Mouse (Mus musculus): ENCODE data around the gene Snrk. TPM values are rescaled to one million over a fixed set of nuclear protein-coding genes. Genes with fewer than 3 reads are reported as not detected.
"Not testable (repeated sequence)": the region's sequence is repeated elsewhere in the genome, so short reads cannot be mapped to it uniquely, and the experiment has no call there.

Snrk gene
- polyA plus RNA-seq, 1 experiment from 2014 or later: 84.7 TPM

- ATAC-seq (replicated peaks): no peak
- 96% methylated on average over 9 of the region's 9 CpGs for WGBS
- no peaks in the 10 kb centered on the region for H3K4me1 ChIP-seq
Observed at GRCm38 (mm10) chr9:122149997-122150826, 33.1 kb downstream of the Snrk start.

GRCm38 (mm10) chr9:122152063-122152462 lies 35.0 kb downstream of the Snrk start:
- Histone ChIP-seq H3K27me3 (no peaks in the 10 kb centered on the region), H3K36me3 (peaks cover under 1% of the 10 kb centered on the region; the same call in 1 of the 2 replicates), H3K4me3 (no peak overlapping the region), H3K27ac (replicated peaks) (no peak overlapping the region), H3K9me3 (no peaks in the 10 kb centered on the region), H3K9ac (replicated peaks) (no peak overlapping the region), H3K4me1 (no peaks in the 10 kb centered on the region), H3K4me2 (replicated peaks) (no peak overlapping the region)
- WGBS: 92% methylated on average over 4 of the region's 4 CpGs
- ATAC-seq (replicated peaks): no peak

More at GRCm38 (mm10) chr9:122149997-122150826, 33.1 kb downstream of the Snrk start:
- Histone ChIP-seq H3K9me3 (no peaks in the 10 kb centered on the region), H3K4me3 (no peak overlapping the region), H3K9ac (replicated peaks) (no peak overlapping the region), H3K27me3 (no peaks in the 10 kb centered on the region), H3K27ac (replicated peaks) (no peak overlapping the region), H3K4me2 (replicated peaks) (no peak overlapping the region), H3K36me3 (peaks cover 1% of the 10 kb centered on the region; the same call in 1 of the 2 replicates)

- H3K4me2 ChIP-seq (replicated peaks): no peak overlapping the region
- ATAC-seq (replicated peaks): no peak
Observed at GRCm38 (mm10) chr9:122152501-122152900, 35.4 kb downstream of the Snrk start.

GRCm38 (mm10) chr9:122153436-122153835 lies 36.4 kb downstream of the Snrk start:
- no peak overlapping the region for H3K4me2 ChIP-seq (replicated peaks)
- H3K27me3 ChIP-seq: no peaks in the 10 kb centered on the region
- H3K4me1 ChIP-seq: no peaks in the 10 kb centered on the region
- H3K4me3 ChIP-seq: no peak overlapping the region
- H3K36me3 ChIP-seq: peaks cover 14% of the 10 kb centered on the region; the same call in 1 of the 2 replicates
- H3K9me3 ChIP-seq: no peaks in the 10 kb centered on the region
- no peak overlapping the region for H3K27ac ChIP-seq (replicated peaks)
- 87% methylated on average over 3 of the region's 3 CpGs for WGBS
- no peak for ATAC-seq (replicated peaks)
- H3K9ac ChIP-seq (replicated peaks): no peak overlapping the region

More at GRCm38 (mm10) chr9:122152501-122152900, 35.4 kb downstream of the Snrk start:
- Histone ChIP-seq H3K9ac (replicated peaks) (no peak overlapping the region), H3K36me3 (peaks cover 5% of the 10 kb centered on the region; the same call in 1 of the 2 replicates), H3K27me3 (no peaks in the 10 kb centered on the region), H3K9me3 (no peaks in the 10 kb centered on the region), H3K27ac (replicated peaks) (no peak overlapping the region), H3K4me1 (no peaks in the 10 kb centered on the region), H3K4me3 (no peak overlapping the region)
- 91% methylated on average over 1 of the region's 1 CpGs for WGBS

GRCm38 (mm10) chr9:122155193-122155592 lies 38.1 kb downstream of the Snrk start:
- no peak for ATAC-seq (replicated peaks)
- no peaks in the 10 kb centered on the region for H3K27me3 ChIP-seq
- no peak overlapping the region for H3K27ac ChIP-seq (replicated peaks)
- H3K36me3 ChIP-seq: peaks cover 15% of the 10 kb centered on the region; the same call in 1 of the 2 replicates
- 100% methylated on average over 1 of the region's 1 CpGs for WGBS
- H3K9ac ChIP-seq (replicated peaks): no peak overlapping the region
- H3K4me3 ChIP-seq: no peak overlapping the region
- no peaks in the 10 kb centered on the region for H3K9me3 ChIP-seq
- H3K4me1 ChIP-seq: no peaks in the 10 kb centered on the region
- no peak overlapping the region for H3K4me2 ChIP-seq (replicated peaks)

GRCm38 (mm10) chr9:122156389-122157078 lies 39.5 kb downstream of the Snrk start:
- Histone ChIP-seq H3K27me3 (no peaks in the 10 kb centered on the region), H3K4me2 (replicated peaks) (no peak overlapping the region), H3K4me1 (no peaks in the 10 kb centered on the region), H3K9me3 (no peaks in the 10 kb centered on the region), H3K27ac (replicated peaks) (no peak overlapping the region), H3K9ac (replicated peaks) (no peak overlapping the region), H3K36me3 (peaks cover 15% of the 10 kb centered on the region; the same call in 1 of the 2 replicates), H3K4me3 (no peak overlapping the region)
- no peak for ATAC-seq (replicated peaks)
- WGBS: 87% methylated on average over 5 of the region's 5 CpGs

- no peaks in the 10 kb centered on the region for H3K27me3 ChIP-seq
- no peaks in the 10 kb centered on the region for H3K4me1 ChIP-seq
- no peak overlapping the region for H3K9ac ChIP-seq (replicated peaks)
- H3K4me2 ChIP-seq (replicated peaks): no peak overlapping the region
- WGBS: 96% methylated on average over 14 of the region's 14 CpGs
- ATAC-seq (replicated peaks): no peak
- H3K36me3 ChIP-seq: peaks cover 15% of the 10 kb centered on the region; the same call in 1 of the 2 replicates
- H3K4me3 ChIP-seq: no peak overlapping the region
- no peak overlapping the region for H3K27ac ChIP-seq (replicated peaks)
- no peaks in the 10 kb centered on the region for H3K9me3 ChIP-seq
Observed at GRCm38 (mm10) chr9:122157079-122157441, 40.0 kb downstream of the Snrk start.

GRCm38 (mm10) chr9:122164535-122164934 lies 47.5 kb downstream of the Snrk start:
- Histone ChIP-seq H3K9me3 (no peaks in the 10 kb centered on the region), H3K27ac (replicated peaks) (no peak overlapping the region), H3K36me3 (peaks cover 34% of the 10 kb centered on the region), H3K4me1 (no peaks in the 10 kb centered on the region), H3K9ac (replicated peaks) (no peak overlapping the region), H3K27me3 (no peaks in the 10 kb centered on the region), H3K4me2 (replicated peaks) (no peak overlapping the region), H3K4me3 (no peak overlapping the region)
- 97% methylated on average over 4 of the region's 4 CpGs for WGBS
- no peak for ATAC-seq (replicated peaks)

- H3K4me1 ChIP-seq; H3K9ac ChIP-seq (replicated peaks); H3K4me3 ChIP-seq; H3K9me3 ChIP-seq; H3K4me2 ChIP-seq (replicated peaks); H3K27ac ChIP-seq (replicated peaks); ATAC-seq (replicated peaks); H3K27me3 ChIP-seq: not testable (repeated sequence)
- 89% methylated on average over 5 of the region's 5 CpGs for WGBS
- peaks cover 39% of the 10 kb centered on the region for H3K36me3 ChIP-seq
Observed at GRCm38 (mm10) chr9:122167719-122168118, 50.7 kb downstream of the Snrk start.

GRCm38 (mm10) chr9:122169901-122170300 lies 52.8 kb downstream of the Snrk start:
- Histone ChIP-seq H3K9ac (replicated peaks) (no peak overlapping the region), H3K4me1 (peaks cover 8% of the 10 kb centered on the region; the same call in 1 of the 2 replicates), H3K27ac (replicated peaks) (no peak overlapping the region), H3K9me3 (no peaks in the 10 kb centered on the region), H3K27me3 (no peaks in the 10 kb centered on the region), H3K4me2 (replicated peaks) (no peak overlapping the region), H3K4me3 (no peak overlapping the region), H3K36me3 (peaks cover 23% of the 10 kb centered on the region; the same call in 1 of the 2 replicates)
- ATAC-seq (replicated peaks): no peak
- WGBS: 90% methylated on average over 6 of the region's 6 CpGs

GRCm38 (mm10) chr9:122172612-122173186 lies 55.6 kb downstream of the Snrk start:
- Histone ChIP-seq H3K27ac (replicated peaks) (no peak overlapping the region), H3K9ac (replicated peaks) (no peak overlapping the region), H3K4me3 (no peak overlapping the region), H3K27me3 (no peaks in the 10 kb centered on the region), H3K4me2 (replicated peaks) (no peak overlapping the region), H3K36me3 (peaks cover 5% of the 10 kb centered on the region; the same call in 1 of the 2 replicates), H3K9me3 (no peaks in the 10 kb centered on the region), H3K4me1 (peaks cover 8% of the 10 kb centered on the region; the same call in 1 of the 2 replicates)
- ATAC-seq (replicated peaks): no peak
- 92% methylated on average over 11 of the region's 11 CpGs for WGBS

Measured in forebrain, embryonic 15.5 days (tissue).